Mouse (Mus musculus) limb, embryonic 11.5 days (tissue): ENCODE results near the gene Col8a1. TPM values are rescaled to one million over a fixed set of nuclear protein-coding genes. Genes with fewer than 3 reads are reported as not detected.

ENCODE experiments used
- ATAC-seq: fragments of 200-750 bp; cut with Nextera tagmentation; 2 replicates; pipeline ENCODE4 v1.8.0; 2017; ENCODE audit warnings: low read depth; ENCODE audit not compliant: insufficient number of reproducible peaks, low FRiP score, low TSS enrichment
- DNase-seq: peaks from one replicate; pipeline ENCODE4 v3.0.0-alpha.2; 2015; ENCODE audit warnings: low spot score
- H3K27ac ChIP-seq: fragments of 300-500 bp; sonication (generic); replicated peaks from 2 replicates; pipeline ENCODE4 v1.5.1; 2014; ENCODE audit warnings: low read depth, mild to moderate bottlenecking, low read length
- H3K27me3 ChIP-seq: fragments of 300-500 bp; sonication (generic); 2 replicates; pipeline ENCODE4 v1.6.1; 2014; ENCODE audit warnings: mild to moderate bottlenecking, low read length, mixed read lengths; ENCODE audit not compliant: control insufficient read depth, insufficient read depth
- H3K36me3 ChIP-seq: fragments of 300-500 bp; sonication (generic); 2 replicates; pipeline ENCODE4 v1.6.1; 2014; ENCODE audit warnings: mild to moderate bottlenecking, low read length, moderate library complexity, mixed read lengths; ENCODE audit not compliant: control insufficient read depth, insufficient read depth
- H3K4me1 ChIP-seq: fragments of 300-500 bp; sonication (generic); 2 replicates; pipeline ENCODE4 v1.6.1; 2014; ENCODE audit warnings: low read length, mixed read lengths; ENCODE audit not compliant: control insufficient read depth, insufficient read depth
- H3K4me2 ChIP-seq: fragments of 300-500 bp; sonication (generic); 2 replicates; pipeline ENCODE4 v1.6.1; 2014; ENCODE audit warnings: low read depth, mild to moderate bottlenecking, moderate library complexity; ENCODE audit not compliant: severe bottlenecking
- H3K4me3 ChIP-seq: fragments of 300-500 bp; sonication (generic); 2 replicates; pipeline ENCODE4 v1.5.1; 2014; ENCODE audit warnings: low read depth, low read length
- H3K9ac ChIP-seq: fragments of 300-500 bp; sonication (generic); 2 replicates; pipeline ENCODE4 v1.6.1; 2014; ENCODE audit warnings: mild to moderate bottlenecking, low read length
- H3K9me3 ChIP-seq: fragments of 300-500 bp; sonication (generic); 2 replicates; pipeline ENCODE4 v1.6.1; 2016; ENCODE audit warnings: low read length; ENCODE audit not compliant: control insufficient read depth
- WGBS: fragments of 180-500 bp; shearing (Covaris S2); extraction: QIAGEN DNeasy Blood & Tissue Kit; methylation state at CpG from one replicate; pipeline ENCODE4 v1.1.7; 2014; 5-methylcytosine and 5-hydroxymethylcytosine counted together
- polyA plus RNA-seq: library from polyadenylated mRNA; unstranded; fragments of >200 nt; fragmentation: Nextera tagmentation; extraction: Ambion mirVana; gene quantifications from 2 replicates; pipeline ENCODE4 v1.2.1, GENCODE M21; 2014

Gene Col8a1
- polyA plus RNA-seq, 1 experiment from 2014 or later, result 3.5 TPM

DNA sequence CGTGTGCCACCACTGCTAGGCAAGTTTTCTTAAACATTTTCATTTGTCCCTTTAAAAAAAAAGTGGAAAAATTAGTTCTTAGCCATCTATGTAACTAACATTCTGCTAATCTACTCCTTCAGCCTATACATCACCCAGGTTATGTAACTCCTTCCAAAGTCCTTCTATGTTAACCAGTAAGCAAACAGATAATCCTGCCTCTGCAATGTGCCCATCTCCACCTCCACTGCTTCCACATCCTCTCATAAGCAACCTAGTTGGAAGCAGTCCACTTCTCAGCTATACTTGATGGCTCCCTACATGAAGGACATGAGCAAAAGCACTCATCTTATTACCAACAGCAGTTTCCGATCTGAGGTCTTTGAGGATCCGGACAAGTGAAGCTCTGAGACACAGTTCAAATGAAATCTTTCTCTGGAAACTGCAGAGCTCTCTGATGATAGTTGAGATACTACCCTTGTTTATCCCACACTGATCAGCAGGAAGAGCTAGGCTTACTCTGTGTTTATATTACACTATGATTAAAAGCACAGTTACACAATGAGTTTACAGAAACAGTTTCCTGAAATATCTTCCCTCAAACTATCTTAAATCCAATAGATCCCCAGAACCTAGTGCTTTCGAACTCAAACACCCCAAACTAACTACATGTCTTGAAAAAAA, 157.1 kb downstream of the Col8a1 start:
- ATAC-seq, result no peak
- H3K4me2 ChIP-seq, result no peak overlapping the region
- no peaks in the 10 kb centered on the region for H3K36me3 ChIP-seq
- WGBS, result 83% methylated on average over 4 of the region's 4 CpGs
- H3K27me3 ChIP-seq, result no peaks in the 10 kb centered on the region
- H3K4me3 ChIP-seq, result no peak overlapping the region
- H3K9ac ChIP-seq, result no peak overlapping the region
- no peak overlapping the region for H3K27ac ChIP-seq
- no peaks in the 10 kb centered on the region for H3K4me1 ChIP-seq
- DNase-seq, result no peak
- no peaks in the 10 kb centered on the region for H3K9me3 ChIP-seq

DNA sequence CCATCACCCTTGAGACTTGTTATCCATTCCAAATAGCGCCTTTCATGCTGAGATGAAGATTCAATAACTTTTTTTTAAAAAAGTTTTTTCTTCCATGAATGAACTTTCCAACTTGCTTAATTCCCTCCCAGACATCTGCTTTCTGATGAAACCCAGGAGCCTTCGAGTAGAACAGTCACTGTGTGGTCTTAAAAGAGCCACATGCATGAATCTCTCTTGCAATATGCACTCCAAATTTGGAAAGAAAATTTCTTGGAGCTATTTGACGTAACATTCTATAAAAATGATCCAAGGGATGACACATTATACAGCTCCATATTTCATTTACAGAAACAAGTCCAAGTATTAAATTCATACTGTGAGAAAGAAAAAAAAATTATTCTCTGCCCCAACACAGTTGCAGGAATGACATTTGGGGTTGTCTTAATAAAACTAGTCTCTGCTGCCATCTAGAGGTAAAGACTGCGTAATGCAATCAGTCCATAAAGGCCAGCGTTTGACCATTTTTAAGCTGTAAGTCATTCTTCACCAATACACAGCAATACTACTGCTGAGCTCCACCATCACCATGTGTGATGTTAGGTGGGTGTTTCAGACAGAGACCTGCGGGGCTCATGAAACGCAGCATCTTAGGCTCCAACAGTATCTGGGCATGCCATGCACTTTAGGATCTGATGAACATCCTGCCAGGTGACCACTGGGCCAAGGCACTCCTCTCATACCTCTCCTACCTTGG, 160.9 kb downstream of the Col8a1 start:
- no peaks in the 10 kb centered on the region for H3K4me1 ChIP-seq
- no peak overlapping the region for H3K9ac ChIP-seq
- H3K4me2 ChIP-seq, result no peak overlapping the region
- H3K4me3 ChIP-seq, result no peak overlapping the region
- WGBS, result 43% methylated on average over 7 of the region's 7 CpGs
- no peak overlapping the region for H3K27ac ChIP-seq
- ATAC-seq, result no peak
- no peaks in the 10 kb centered on the region for H3K36me3 ChIP-seq
- no peaks in the 10 kb centered on the region for H3K9me3 ChIP-seq
- no peaks in the 10 kb centered on the region for H3K27me3 ChIP-seq
- DNase-seq, result peak; percentile 43

DNA sequence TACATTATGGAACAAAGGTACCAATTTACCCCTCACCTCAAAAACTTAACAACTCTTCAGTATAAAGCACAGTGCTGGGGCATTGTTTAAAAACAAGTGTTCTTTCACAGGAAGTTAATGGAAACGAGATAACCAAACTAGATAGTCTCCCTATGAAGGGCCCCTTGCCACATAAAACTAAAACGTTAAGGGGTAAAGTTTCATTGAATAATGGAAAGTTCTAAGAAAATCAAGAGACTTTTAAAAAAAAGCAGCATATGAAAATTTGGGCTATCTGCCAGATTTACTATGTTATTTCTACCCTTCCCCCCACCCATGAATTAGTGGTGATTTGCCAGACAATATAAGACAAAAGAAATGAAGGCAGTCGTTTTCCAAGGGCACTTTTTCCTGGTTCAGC, 169.3 kb downstream of the Col8a1 start:
- Histone ChIP-seq H3K9me3 (no peaks in the 10 kb centered on the region), H3K4me3 (no peak overlapping the region), H3K4me1 (no peaks in the 10 kb centered on the region), H3K27ac (no peak overlapping the region), H3K9ac (no peak overlapping the region), H3K36me3 (no peaks in the 10 kb centered on the region), H3K27me3 (no peaks in the 10 kb centered on the region), H3K4me2 (no peak overlapping the region)
- DNase-seq, result no peak
- ATAC-seq, result no peak
- WGBS, result 70% methylated on average over 3 of the region's 3 CpGs

DNA sequence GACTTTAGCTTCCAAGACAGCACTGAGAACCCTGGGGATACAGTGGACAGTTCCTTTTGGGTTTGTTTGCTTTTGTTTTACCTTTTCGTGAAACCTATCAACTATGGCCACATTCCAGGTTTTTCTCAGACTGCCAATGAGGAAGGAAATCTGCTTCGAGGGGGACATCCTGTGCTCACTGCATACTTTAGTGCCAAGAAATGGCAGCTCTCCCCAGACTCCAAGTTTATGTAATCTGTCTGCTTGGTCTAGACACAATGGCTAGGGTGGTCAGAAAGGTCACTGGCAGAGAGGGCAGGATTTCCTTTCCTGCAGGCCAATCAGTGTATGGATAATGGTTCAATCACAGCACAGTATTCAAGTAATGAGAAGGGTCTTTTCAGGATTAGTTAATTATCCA, 172.5 kb downstream of the Col8a1 start:
- Histone ChIP-seq H3K9me3 (no peaks in the 10 kb centered on the region), H3K4me3 (no peak overlapping the region), H3K27ac (no peak overlapping the region; the same call in 1 of the 2 replicates), H3K4me1 (no peaks in the 10 kb centered on the region), H3K9ac (no peak overlapping the region), H3K36me3 (no peaks in the 10 kb centered on the region), H3K4me2 (no peak overlapping the region), H3K27me3 (no peaks in the 10 kb centered on the region)
- 83% methylated on average over 2 of the region's 2 CpGs for WGBS
- ATAC-seq (no peak), DNase-seq (no peak)

DNA sequence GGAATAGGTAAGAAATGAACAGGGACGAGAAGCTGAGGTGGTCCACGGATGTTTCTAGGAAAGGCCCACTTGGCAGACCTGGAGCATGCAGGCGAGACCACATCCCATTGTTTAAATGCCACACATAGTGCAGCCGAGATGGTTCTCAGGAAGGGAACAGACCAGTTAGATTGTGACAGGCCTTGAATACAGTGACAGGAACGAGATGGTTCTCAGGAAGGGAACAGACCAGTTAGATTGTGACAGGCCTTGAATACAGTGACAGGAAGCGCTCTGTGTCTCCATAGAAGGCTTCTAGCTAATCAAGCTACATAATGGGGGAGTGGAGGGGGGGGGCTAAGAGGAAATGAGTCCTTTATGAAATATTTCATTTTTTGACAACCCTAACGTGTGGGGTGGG, 174.5 kb downstream of the Col8a1 start:
- H3K36me3 ChIP-seq, result no peaks in the 10 kb centered on the region
- no peak overlapping the region for H3K4me3 ChIP-seq
- H3K27me3 ChIP-seq, result no peaks in the 10 kb centered on the region
- H3K4me1 ChIP-seq, result no peaks in the 10 kb centered on the region
- WGBS, result 84% methylated on average over 7 of the region's 7 CpGs
- H3K9ac ChIP-seq, result no peak overlapping the region
- no peak overlapping the region for H3K4me2 ChIP-seq
- ATAC-seq (no peak), DNase-seq (no peak)
- no peaks in the 10 kb centered on the region for H3K9me3 ChIP-seq
- H3K27ac ChIP-seq, result no peak overlapping the region

DNA sequence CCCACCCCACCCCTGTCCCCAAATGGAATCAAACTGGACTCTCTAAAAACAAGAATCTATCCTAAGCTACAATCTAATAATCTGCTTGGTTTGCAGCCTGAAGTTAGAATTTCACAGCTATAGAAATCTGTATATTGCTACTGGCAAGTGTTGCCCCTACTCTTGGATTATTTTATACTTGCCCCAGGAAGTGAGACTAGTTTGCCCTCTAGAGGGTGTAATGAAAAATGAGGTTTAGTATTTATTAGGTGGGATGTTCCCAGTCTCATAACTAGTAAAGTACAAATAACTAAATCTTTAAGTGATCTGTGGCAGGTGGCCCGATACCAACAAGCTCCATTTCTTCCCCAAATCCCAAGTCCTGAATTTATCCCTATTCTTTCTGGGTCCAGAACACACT, 177.0 kb downstream of the Col8a1 start:
- no peaks in the 10 kb centered on the region for H3K9me3 ChIP-seq
- no peak for ATAC-seq
- H3K4me1 ChIP-seq, result no peaks in the 10 kb centered on the region
- H3K27me3 ChIP-seq, result no peaks in the 10 kb centered on the region
- no peak for DNase-seq
- H3K9ac ChIP-seq, result no peak overlapping the region
- no peaks in the 10 kb centered on the region for H3K36me3 ChIP-seq
- H3K4me3 ChIP-seq, result no peak overlapping the region
- H3K4me2 ChIP-seq, result no peak overlapping the region
- no peak overlapping the region for H3K27ac ChIP-seq
- WGBS, result 96% methylated on average over 1 of the region's 1 CpGs

DNA sequence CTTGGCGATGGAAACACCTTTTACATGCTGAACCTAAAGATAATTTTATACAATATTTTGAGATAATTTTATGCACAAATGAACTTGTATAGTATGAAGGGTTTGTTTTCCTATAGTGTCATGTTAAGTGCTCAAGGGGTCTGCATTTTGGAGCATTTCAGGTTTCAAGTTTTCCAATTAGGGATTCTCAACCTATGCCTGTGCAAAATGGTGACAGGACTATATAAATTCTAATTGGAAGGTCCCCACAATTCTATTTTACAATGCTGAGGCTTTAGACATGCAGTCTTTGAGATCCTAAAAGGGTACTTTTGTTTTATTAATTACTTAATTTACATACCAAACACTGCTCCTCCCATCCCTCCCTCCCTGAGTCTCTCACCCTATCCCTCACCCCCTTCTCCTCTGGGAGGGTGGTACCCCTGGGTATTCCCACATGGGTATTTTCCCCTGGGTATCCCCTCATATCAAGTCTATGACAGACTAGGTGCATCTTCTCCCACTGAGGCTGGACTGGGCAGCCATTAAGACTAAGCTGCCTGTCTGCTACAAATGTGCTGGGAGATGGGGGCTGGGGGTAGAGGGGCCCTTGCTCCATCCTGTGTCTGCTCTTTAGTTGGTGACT, 178.7 kb downstream of the Col8a1 start:
- Histone ChIP-seq H3K27ac (no peak overlapping the region), H3K4me1 (no peaks in the 10 kb centered on the region), H3K9ac (no peak overlapping the region), H3K9me3 (no peaks in the 10 kb centered on the region), H3K4me2 (no peak overlapping the region), H3K4me3 (no peak overlapping the region), H3K36me3 (no peaks in the 10 kb centered on the region; the same call in 1 of the 2 replicates), H3K27me3 (no peaks in the 10 kb centered on the region)
- 89% methylated on average over 1 of the region's 1 CpGs for WGBS
- ATAC-seq (no peak), DNase-seq (no peak)
